Mouse (Mus musculus): ENCODE data around the gene Traf1.

- no peak for TF ChIP-seq CTCF (IDR thresholded peaks at IDR 0.05; ENCODE audit: borderline replicate concordance, insufficient read depth, low read length)
- no peak for TF ChIP-seq POLR2A (IDR thresholded peaks at IDR 0.05; ENCODE audit: low read depth, low read length)
Measured at GRCm38 (mm10) chr2:34965806-34966205, 4.2 kb upstream of the Traf1 start.
